Mouse (Mus musculus): Measurements from ENCODE around the gene Smco3.

GRCm38 (mm10) chr6:136852348-136852747 is 17.1 kb upstream of the Smco3 start:
- TF ChIP-seq CTCF (IDR thresholded peaks at IDR 0.05; ENCODE audit: insufficient read depth, low read depth, low read length) (no peak), POLR2A (IDR thresholded peaks at IDR 0.05; ENCODE audit: insufficient read depth, low read depth, low read length) (no peak)
